Mouse (Mus musculus): ENCODE results near the gene Pde11a.

Pde11a gene

GRCm38 (mm10) chr2:76338215-76339156, at the start of gene Pde11a:
Pde11a (minus strand) TSS chr2:76338774.
- no peak for DNase-seq (ENCODE audit: low spot score)

DNA sequence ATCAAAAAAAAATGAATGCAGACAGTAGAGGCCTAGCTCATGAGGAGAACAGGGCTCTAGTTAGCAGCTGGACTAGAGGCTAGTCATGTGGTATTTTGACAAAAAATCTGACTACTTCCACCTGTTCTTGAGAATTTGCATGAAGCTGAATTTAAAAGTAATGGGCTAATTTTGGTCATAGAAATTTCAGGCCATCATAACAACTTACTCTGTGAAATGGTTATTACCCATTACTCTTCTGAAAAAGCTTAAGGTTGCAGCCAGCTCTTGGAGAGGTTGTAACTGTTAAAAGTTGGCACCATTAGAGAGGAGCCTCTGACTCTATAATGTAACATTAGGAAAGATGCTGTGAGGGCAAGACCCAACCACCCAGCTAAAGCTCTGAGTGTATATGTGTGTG, 48.0 kb upstream of the Pde11a start:
- DNase-seq (ENCODE audit: low spot score) = no peak

- no peak for DNase-seq (ENCODE audit: low spot score)
Observed at GRCm38 (mm10) chr2:76378646-76379045, 40.1 kb upstream of the Pde11a start.

- no peak for DNase-seq (ENCODE audit: low spot score)
Observed at GRCm38 (mm10) chr2:76374544-76375206, 36.1 kb upstream of the Pde11a start.

- no peak for DNase-seq (ENCODE audit: low spot score)
Observed at GRCm38 (mm10) chr2:76372244-76372643, 33.7 kb upstream of the Pde11a start.

DNA sequence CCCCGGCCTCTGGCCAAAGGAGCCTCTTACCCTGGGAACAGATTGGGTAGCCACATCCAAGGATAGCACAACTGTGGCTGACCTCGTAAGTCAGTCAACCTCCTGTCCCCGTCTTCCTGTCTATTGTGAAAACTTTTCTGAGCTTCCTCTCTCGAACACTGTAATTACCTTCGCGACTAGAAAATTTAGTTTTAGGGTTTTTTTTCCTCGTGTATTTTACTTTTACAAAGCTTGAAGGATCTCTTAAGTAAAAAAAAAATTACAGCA, 32.0 kb upstream of the Pde11a start:
- no peak for DNase-seq (ENCODE audit: low spot score)

- peak; percentile 60 for DNase-seq (ENCODE audit: low spot score)
Observed at GRCm38 (mm10) chr2:76369821-76370655, 31.5 kb upstream of the Pde11a start, which contains the start of gene Rbm45. Rbm45 (plus strand) TSS chr2:76369984.

DNA sequence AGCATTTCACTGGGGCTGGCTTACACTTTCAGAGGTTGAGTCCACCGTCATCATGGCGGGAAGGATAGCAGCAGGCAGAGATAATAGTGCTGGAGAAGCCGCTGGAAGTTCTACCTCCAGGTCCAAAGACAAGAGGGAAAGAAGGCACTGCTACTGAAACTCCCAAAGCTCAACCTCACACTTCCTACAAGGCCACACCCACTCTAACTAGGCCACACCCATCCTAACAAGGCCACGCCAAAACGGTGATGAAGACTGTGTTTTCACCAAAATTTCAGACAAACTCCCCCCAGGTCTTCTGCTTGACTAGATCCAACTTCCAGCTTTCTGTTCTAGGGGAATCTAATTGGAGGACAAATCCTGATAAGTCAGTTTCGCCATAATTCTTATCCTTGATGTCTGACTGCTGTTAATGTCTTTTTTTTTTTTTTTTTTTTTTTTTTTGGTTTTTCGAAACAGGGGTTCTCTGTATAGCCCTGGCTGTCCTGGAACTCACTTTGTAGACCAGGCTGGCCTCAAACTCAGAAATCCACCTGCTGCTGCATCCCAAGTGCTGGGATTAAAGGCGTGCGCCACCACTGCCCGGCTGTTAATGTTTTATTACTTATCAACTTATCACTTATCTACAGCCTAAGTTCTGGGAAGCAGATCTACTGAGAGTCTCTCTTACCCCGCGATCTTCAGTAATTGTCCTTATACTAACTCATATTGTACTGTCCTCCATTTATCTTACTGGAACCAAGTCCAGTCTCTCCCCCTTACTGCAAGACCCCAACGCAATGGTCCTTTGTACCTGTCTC, 30.5 kb upstream of the Pde11a start:
- no peak for DNase-seq (ENCODE audit: low spot score)

- DNase-seq (ENCODE audit: low spot score) = peak; percentile 87
Observed at GRCm38 (mm10) chr2:76367188-76367922, 28.8 kb upstream of the Pde11a start.

GRCm38 (mm10) chr2:76365811-76366210, 27.2 kb upstream of the Pde11a start:
- DNase-seq (ENCODE audit: low spot score) = no peak

GRCm38 (mm10) chr2:76362111-76362510, 23.5 kb upstream of the Pde11a start:
- no peak for DNase-seq (ENCODE audit: low spot score)

- no peak for DNase-seq (ENCODE audit: low spot score)
Observed at GRCm38 (mm10) chr2:76360226-76360625, 21.7 kb upstream of the Pde11a start, which contains the start of gene Cyct. Cyct (minus strand) TSS chr2:76360450.

GRCm38 (mm10) chr2:76347839-76348238, 9.3 kb upstream of the Pde11a start:
- no peak for DNase-seq (ENCODE audit: low spot score)

GRCm38 (mm10) chr2:76342146-76342545, 3.6 kb upstream of the Pde11a start:
- DNase-seq (ENCODE audit: low spot score) = no peak

DNA sequence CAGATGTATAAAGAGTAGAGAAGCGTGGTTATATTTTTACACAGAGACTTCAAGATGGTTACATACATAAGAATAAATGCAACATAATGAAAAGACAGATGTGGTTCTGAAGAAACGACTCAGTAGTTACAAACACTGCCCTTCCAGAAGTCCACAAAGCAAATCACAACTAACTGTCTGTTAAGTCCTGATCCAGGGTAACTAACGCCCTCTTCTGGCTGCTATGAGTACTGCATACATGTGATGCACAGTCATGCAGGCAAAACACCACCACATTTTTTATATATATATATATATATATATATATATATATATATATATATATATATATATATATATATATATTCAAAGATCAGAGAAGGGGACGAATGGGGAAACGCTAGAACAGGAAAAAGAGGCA, 4.0 kb downstream of the Pde11a start:
- no peak for DNase-seq (ENCODE audit: low spot score)

DNA sequence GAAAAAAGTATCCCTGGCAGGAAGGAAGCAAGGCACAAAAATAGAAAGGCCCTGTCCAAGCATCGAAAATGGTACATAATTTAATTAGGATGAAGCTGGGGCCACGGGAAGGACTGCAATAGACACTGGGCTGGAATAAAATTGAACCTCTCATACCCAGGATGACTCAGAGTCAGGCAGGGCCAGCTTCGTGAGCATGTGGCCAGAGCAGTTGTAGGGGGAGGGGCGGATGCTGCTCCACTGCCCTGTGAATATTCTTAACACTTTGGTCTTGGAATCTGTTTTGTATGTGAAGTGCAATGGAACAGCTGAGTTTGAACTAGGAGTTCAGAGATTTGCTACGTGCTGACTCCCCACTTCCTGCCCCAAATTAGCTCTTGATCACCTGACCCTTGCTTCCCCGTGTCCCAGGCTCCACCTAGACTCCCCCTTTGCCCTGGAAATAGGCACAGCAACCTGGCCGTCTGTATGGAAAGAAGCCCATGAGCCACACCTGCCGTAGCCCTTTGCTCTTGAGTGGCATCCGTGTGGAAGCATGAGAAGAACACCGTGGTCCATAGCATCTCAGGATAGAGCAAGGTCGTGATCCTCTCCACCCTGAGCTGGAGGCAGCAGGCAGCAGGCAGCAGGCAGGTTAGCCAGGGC, 6.3 kb downstream of the Pde11a start:
- no peak for DNase-seq (ENCODE audit: low spot score)

DNA sequence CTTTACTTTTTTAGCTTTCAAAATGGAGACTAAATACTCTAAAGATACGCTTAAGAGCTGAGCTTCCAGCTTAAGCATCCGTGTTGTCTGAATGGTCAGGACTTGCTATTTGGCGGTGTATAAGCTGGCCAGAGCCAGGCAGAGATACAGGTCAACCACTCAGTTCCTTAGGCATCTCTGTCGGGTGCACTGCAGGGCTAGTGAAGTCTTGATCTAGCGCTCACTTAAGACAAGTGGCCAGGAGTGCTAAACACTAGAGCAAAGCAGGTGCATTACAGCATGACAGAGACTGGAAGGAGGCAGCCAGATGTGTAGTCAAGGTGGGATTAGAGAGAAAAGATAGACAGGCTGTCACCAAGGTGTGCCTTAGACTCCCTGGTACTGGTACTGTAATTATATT, 8.5 kb downstream of the Pde11a start:
- no peak for DNase-seq (ENCODE audit: low spot score)

- DNase-seq (ENCODE audit: low spot score) = no peak
Observed at GRCm38 (mm10) chr2:76326161-76326560, 12.4 kb downstream of the Pde11a start.

DNA sequence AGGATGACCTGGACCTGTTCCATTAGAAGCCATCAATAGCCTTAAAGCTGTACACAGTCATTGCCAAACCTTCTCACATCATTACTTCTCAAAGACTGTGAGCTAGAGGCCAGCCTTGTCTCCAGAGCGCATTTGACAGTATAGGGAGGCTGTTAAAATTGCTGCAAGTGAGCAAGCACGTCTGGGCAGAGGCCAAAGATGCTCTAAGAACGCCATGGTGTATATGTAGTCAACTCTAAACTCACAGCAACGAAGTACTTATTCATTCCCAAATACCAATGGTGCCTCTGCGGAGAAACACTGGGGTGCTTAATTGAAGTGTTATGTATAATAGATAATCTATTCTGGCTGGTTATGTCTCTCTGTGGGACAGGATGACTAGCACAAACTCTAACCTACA, 14.1 kb downstream of the Pde11a start:
- DNase-seq (ENCODE audit: low spot score) = no peak

DNA sequence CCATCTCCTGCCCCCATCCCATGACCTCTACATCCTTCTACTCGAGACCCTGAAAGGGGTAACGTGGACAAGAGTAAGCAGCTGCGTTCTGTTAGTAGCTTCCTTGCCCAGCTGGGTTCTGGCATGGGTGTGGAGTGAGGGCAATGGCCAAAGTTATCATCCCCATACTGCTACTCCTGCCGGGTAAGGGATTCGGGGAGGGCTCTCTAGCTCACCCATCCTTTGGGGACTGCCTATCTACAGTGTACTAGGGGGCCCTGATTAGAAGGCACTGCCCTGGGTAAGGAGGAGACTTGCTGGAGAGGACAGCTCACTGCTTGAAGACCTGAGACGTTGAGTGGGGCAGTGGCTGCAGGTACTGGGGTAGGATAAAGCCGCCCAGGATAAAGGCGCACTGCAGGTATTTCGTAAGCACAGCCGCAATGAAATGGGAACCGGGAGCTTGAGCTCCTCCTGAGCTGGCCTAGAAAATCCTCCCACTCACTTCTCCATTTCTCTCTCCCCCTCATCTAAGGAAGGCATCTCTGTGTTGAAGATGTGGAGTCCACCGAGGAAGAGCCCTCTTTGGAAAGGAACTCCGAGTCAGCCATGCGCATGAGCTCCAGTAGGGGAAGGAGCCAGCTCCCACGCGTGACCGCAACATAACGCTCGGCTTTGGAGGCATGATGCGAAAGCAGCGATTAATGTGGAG, 15.2 kb downstream of the Pde11a start:
- DNase-seq (ENCODE audit: low spot score) = no peak

All from layer of hippocampus, adult 9-10 months (tissue).